Mouse (Mus musculus) thymus, postnatal 14 days (tissue): ENCODE results near the gene Vmn1r116.
"Not testable (repeated sequence)": the region's sequence is repeated elsewhere in the genome, so short reads cannot be mapped to it uniquely, and the experiment has no call there.

ENCODE experiments used
- DNase-seq: peaks from one replicate; pipeline ENCODE4 v3.0.0; 2021

The Vmn1r116 gene

GRCm38 (mm10) chr7:20871956-20872355 is at the start of gene Vmn1r116:
Vmn1r116 (plus strand) TSS chr7:20872256.
- DNase-seq = not testable (repeated sequence)

- DNase-seq = not testable (repeated sequence)
Measured at GRCm38 (mm10) chr7:20844885-20845284, 27.2 kb upstream of the Vmn1r116 start, which contains the start of gene Vmn1r115. Vmn1r115 (minus strand) TSS chr7:20844985.

- not testable (repeated sequence) for DNase-seq
Measured at GRCm38 (mm10) chr7:20884021-20884420, 12.0 kb downstream of the Vmn1r116 start, which contains the start of gene Vmn1r117. Vmn1r117 (minus strand) TSS chr7:20884121.

- DNase-seq = not testable (repeated sequence)
Measured at GRCm38 (mm10) chr7:20912247-20912646, 40.2 kb downstream of the Vmn1r116 start, which contains the start of gene Vmn1r118. Vmn1r118 (minus strand) TSS chr7:20912347.
